Mouse (Mus musculus) adrenal gland, postnatal 4 days (tissue): ENCODE data around the gene Gabpb2. TPM values are rescaled to one million over a fixed set of nuclear protein-coding genes. Genes with fewer than 3 reads are reported as not detected.
"Not testable (repeated sequence)": the region's sequence is repeated elsewhere in the genome, so short reads cannot be mapped to it uniquely, and the experiment has no call there.

ENCODE experiments used
- DNase-seq, 2 experiments: peaks; one replicate each; pipeline ENCODE4 v3.0.0; 2021 to 2022; ENCODE audit warnings: low spot score in 2 of 2, mixed read lengths in 2 of 2
- total RNA-seq, 2 experiments: library from RNA; stranded (reverse); gene quantifications; 2 replicates each; pipeline ENCODE4 v1.2.3; 2021

Gene Gabpb2
- total RNA-seq, 2 experiments from 2014 or later, result 33.0 to 35.0 TPM

DNA sequence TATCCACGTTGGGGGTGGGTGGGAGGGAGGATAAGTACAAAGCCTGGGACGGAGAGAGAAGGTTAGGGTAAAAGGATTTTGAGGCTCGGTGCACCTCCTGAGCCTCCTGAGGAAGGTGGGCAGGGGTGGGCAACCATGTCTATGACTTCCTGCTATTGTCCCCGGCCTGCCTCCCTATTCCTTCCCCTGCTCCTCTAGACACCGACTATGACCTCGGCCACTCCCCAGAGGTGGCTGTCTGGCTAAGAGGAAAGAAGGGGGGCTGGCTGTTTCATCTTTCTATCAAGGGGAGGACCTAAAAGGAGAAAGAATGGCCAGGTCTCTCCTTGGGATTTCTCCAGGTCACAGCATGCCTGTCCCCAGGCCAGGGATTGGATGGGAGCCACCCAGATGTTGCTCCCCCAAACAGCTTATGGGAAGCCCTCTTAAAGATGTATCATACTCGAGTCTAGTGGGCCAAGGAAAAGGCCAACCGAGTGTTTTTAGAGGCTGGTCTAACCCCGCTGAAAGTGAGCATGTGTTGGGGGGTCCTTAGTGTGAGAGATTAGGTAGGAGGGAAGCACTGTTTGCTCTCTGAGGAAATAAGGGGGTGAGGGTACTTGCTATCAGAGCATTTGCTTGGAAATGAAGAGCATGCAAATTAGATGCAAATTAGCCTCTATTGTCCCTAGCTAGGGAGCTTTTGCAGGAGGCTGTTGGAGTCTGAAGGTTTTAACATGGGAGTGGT is 55.9 kb downstream of the Gabpb2 start:
- no peak for DNase-seq

DNA sequence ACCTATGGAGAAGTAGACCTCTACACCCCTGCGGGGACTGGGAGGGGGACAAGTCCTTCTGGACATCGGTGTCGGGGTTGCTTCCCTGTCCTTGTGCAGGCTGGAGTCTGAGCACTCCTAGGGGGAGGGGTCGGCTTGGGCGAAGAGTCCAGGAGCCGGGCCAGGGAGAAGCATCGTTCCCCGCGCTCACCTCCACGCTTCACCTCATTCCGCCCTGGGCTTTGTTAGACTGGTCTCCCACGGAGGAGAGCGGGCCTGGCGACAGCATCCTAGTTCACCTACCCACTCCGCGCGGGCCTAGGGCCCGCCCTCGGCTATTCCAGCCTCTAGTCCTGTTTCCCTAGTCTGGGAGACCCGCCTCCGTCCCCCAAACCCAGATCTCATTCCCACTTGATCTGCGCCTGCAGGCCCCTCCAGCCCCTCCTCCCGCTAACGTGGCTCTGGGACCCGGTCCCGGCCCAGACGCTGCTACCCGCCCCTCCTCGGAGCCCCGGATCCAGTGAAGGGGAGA is 56.6 kb downstream of the Gabpb2 start:
- no peak for DNase-seq

DNA sequence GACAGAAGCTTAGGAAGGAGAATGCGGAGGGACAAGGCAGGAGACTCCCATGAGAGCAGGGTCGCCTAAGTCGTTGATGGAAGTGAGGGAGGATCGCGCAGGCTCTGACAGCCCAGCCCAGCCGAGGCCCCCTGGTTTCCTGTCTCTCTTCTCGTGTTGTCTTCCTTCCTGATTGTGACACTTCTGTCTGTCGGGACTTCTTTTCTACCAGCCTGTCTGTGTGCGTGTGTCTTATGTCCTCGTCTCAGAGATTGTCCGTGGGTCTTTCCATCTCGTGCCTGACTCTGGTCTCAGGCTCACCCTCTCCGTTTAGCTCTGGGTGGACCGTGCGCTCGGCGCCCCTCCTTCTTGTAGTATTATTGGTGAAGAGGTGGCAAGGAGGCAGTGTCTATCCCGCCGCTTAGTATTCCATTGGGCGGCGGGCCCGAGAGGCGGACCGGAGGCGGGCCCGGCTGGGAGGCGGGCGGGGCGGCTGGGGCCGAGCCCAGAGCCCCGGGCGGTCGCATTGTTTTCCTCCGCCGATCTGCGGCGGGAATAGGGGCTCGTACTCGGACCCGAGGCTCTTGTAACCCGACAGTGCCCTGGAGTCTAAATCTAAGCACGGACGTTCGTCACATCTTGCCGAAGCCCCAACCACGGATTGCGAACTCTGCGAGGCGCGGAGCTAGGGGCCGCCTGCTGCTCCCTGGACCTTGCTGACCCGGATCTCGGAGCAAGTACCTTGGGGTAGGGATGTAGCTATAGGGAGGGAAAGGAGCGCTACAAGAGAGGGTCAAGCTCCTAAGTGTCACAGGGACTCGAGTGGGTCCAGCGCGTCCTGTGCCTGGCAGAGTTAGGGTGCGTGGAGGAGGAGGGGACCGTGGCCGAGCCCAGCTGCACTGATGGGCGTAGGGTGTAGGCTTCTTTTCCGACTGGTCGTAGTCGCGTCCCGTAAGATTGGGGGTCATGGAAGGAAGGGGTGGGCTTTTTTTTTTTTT is 57.4 kb downstream of the Gabpb2 start, which contains the start of gene Sema6c:
Gene Sema6c (plus strand): TSS at position 471 of the 977 bp plus-strand sequence.
- peak; percentile 64 to 74 for DNase-seq

DNA sequence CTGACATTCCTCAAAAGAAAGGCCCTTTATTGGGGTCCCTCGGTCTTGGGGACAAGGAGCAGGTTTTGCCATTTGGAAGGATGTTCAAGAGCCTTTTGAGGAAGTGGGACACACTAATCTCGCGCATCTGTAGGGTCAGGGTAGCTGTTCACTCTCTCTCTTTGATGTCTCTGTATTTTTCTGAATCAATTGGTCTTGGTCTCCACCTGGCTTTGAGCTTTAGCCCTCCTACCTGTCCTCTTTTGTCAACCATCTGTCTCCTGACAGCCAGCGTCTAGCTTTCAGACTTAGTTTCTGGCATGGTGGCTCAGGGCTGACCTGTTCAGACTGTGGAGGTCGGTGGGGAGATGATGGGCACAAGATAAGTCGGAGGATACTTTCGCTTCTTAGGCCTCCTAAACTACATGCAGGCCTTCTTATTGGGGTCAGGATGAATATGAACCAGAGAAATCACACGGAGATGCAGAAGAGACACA is 58.2 kb downstream of the Gabpb2 start:
- DNase-seq, result no peak

DNA sequence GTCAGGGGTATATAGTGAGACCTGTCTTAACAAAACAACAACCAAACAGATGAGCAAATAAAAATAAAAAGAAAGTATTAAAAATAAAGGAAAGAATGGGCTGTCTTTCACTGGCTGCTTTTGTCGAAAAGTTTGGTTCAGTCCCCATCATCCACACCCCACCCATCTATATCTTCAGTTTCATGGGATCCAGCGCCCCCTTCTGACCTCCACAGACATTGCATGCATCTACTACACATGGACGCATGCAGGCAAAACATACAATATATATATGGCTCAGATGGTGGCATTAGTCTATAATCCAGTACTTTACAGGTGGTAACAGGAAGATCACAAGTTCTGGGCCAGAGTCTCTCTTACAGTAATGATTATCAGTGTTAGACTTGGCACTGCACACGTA is 63.8 kb downstream of the Gabpb2 start:
- no peak for DNase-seq

DNA sequence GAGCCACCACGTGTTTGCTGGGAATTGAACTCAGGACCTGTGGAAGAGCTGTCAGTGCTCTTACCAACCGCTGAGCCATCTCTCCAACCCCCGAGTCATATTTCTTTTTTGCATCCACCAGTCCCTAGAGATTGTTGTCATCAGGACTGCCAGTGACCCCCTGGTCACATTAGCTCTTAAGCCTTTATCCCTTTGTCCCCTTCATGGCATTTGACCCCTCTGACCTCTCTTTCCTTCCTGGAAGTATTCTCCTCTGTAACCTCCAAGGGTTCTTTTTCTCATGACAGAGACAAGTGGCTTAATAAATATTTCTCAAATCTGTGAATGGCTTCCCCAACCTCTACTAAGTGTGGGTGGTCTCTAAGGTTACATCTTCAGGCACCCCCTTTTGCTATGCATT is 69.8 kb downstream of the Gabpb2 start:
- DNase-seq, result no peak

DNA sequence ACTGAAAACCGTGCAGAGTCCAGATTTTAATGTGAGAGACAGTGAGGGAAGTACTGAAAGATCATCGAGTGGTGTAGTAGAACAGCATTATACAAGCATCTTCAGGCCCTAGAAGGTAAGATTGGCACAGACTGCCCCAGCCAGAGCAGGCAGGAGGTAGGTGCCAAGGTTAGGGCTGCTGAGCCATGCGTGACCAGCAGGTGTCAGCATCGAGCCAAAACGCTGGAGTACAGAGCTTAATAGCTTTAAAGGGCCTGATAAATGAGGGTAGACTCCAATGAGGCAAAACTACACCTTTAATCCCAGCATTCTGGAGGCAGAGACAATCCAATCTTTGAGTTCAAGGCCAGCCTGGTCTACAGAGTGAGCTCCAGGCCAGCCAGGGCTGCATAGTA is 75.1 kb downstream of the Gabpb2 start:
- peak; percentile 59 to 65 for DNase-seq

DNA sequence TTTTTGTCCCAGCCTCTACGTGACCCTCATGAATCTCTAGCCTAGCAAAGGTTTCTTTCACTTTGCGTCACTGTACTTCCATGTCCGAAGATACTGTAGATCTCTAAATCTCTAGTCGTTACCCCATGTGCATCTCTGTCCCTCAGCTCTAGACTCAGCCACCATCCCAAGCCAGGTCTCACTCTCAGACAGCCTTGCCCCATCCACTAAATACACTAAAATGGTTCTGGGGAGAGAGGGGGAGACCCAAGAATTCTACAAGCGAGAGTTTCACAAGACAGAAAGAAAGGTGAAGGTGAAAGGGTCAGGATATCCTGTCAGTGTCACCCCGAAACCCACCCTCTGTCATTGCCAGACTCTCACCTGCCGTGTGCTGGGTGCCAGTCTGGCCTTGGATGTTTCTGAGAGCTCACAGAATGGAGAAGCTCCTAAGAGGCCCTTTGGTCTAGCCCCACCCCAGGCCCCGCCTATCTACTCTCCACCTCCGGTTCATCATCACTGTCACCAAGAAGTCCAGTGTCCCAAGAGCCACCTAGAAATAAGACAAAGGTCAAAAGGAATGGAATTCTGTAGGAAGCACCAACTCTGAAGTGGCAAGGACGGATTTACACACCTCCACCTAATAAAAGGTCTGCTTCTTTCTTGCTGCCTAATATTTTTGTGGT is 75.6 kb downstream of the Gabpb2 start, which contains the start of gene Tnfaip8l2:
Gene Tnfaip8l2 (minus strand): TSS at position 409 of the 665 bp plus-strand sequence.
- no peak for DNase-seq

DNA sequence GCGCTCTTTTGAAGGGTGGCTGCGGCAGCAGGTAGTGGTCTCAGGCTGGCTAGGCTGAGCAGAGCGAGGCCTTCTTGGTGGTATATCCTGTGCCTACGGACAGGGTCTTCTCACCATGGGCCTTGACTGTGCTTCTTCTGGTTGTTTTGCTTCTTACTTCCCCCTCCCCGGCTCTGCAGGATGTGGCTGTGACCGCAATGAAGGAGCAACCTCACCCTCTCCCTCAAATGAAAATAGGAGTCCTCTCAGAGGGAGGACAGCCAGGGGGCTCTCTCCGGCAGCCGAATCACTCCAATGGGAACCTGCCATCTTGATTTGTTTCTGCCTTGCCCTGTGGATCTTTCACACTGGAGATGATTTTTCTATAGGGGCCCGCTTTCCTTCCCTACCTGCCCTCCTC is 76.2 kb downstream of the Gabpb2 start:
- no peak for DNase-seq

DNA sequence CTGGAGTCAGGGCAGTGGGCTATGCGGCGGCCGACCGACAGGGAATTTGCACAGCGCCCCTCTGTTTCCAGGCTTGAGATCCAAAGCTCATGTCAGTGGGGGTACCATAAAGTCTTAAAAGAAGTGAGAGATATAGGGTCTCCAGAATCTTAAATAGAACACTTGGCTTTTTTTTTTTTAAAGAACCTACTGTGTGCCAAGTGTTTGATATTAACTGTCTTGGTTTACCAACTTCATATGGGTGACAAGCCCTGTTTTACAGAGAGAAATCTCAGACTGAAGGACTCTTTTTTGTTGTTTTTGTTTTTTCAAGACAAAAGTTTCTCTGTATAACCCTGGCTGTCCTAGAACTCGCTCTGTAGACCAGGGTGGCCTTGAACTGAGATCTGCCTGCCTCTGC is 76.9 kb downstream of the Gabpb2 start:
- DNase-seq, result no peak

DNA sequence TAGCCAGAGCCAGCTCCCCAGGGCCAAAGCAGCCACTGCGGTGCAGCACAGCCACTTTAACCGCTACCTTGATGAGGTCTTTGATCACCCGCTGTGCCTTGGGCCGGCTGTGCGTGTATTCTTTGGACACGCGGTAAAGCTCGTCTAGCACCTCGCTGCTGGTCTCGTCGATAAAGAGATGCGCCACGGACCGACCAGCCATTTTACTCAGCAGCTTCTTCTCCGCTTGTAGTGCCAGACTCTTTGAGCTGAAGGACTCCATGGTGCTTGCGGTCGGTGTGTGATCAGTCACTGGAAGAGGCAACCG is 77.5 kb downstream of the Gabpb2 start:
- no peak for DNase-seq

DNA sequence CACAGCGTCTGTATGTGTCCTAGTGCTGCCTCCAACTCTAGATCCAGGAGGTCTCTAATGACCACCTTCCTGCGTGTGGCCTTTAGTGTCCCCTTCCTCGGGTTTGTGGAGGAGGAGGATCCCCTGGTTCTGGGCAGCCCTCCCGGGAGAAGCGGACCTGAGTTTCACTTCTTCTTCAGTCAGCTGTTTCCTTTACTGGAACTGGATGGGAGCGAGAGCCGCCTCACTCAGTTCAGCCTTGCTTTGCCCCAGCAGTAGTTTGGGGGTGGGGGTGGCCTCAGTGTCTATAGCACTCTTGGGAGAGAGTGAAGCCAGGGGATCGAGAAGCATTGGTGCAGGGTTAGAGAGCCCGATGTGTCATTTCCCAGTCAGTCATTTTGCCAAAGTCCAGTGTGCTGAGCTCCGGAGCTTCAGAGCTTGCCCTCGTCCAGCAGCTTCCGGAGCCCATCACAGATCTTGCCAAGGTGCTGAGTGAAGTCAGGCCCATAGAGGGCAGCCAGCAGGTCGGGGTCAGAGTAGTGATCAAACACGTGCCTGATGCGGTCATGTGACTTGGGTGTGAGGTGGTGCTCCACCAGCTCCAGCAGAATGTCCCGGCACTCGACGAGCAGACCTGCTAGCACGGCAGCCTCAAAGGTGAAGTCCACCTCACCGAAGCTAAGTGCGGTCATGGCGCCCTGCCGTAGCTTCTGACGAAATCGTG is 78.0 kb downstream of the Gabpb2 start:
- DNase-seq, result no peak

DNA sequence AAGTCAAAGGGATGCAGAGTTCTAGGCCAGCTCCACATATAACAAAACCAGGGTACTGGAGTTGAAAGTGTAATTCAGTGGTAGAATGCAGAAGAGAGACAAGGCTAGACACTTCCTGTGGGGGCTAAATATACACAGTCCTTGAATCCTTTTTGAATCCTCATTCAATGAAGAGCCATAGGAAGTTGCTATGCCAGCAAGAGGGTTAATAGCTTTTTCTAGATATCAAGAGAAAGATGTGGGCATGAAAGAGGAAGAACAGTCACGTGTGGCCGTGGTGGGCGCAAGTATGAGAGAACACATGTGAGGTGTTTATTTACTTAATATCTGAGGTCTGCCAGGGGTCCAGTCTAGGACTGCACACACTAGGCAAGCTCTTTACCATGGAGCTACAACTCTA is 81.4 kb downstream of the Gabpb2 start:
- no peak for DNase-seq

DNA sequence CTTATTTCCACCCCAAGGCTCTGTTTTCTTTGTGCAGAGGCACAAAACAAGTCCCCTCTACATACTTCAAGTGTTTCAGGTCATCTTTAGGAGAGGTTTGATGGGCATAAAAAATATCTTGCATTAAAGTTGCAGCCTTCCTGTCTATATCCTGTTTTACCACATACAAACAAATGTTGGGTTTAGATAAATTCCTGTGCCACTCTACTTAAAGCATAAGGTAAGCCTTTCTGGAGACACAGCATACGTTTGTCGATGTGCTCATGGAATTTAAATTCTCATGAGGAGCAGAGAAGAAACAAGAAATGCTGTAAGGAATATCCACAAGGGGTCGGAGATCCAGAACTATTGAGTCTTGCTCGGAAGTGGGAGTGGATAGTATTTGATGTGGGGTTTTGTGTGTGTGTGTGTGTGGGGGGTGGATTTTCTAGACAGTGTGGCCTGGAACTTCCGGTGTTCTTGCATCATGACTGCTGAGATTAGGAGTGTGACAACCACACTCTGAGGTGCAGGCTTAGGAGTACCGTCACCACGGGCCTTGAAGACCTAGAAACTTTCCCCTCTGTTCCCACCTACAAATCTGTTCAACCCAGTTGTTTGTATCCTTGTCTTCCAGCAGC is 82.2 kb downstream of the Gabpb2 start:
- no peak for DNase-seq

DNA sequence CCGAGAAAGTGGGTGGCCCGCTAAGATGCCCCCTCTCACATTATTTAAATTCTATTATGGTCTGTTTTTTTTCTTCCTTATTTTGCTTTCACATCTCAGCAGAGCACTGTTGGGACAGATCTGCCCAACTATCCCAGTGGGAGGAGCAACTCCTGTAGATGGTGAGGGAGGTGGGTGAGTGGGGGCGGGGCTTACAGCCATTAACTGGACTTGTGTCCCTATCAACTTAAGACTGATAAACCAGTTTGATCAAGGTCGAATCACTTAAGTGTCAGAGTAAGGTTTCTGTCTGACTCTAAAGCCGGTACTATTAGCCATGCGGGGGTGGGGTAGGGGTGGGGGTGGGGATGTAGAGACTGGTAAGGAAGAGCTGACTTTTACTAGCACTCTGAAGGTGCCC is 82.7 kb downstream of the Gabpb2 start:
- DNase-seq, result no peak

DNA sequence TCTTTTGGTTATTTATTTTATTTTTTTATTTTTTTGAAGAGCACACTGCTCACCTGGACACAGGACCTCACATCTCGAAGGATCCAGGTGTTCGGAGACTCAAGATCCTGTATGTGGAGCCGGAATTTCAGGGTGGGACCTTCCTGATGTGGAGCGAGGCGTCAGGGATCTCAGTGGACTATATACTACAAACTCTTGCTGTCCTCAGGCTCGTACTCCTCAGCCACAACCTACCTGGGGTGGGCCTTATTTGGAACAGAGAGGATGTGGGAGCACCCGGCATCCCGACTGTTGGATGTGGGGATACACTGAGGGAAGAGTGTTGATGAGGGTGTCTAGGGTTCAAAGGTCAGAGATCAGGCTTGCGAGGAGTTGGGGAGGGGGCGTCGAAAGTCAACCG is 83.6 kb downstream of the Gabpb2 start:
- DNase-seq, result not testable (repeated sequence)

DNA sequence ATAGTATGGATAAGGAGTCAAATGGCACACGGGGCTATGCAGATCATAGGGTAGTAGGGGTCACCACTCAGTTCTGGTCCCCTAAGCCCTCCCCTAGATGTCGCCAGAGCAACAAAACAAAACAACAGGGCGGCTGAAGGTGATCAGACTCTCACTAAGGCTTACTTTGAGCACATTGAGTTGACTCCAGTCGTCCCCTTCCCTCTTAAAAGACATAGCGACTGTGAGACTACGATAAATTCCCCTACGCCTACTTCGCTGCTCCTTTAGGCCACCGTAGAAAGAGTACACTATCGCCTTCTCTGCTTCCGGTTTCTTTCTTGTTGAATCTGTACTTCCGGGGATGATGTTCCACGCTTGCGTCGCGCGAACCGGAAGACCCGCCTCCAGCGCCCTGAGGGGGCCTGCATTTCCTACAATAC is 84.0 kb downstream of the Gabpb2 start, which contains the start of the genes Scnm1 and Lysmd1:
Gene Scnm1 (minus strand): TSS at position 332 of the 422 bp plus-strand sequence.
Gene Lysmd1 (plus strand): TSS at position 409 of the 422 bp plus-strand sequence.
- peak; percentile 37 to 78 for DNase-seq

DNA sequence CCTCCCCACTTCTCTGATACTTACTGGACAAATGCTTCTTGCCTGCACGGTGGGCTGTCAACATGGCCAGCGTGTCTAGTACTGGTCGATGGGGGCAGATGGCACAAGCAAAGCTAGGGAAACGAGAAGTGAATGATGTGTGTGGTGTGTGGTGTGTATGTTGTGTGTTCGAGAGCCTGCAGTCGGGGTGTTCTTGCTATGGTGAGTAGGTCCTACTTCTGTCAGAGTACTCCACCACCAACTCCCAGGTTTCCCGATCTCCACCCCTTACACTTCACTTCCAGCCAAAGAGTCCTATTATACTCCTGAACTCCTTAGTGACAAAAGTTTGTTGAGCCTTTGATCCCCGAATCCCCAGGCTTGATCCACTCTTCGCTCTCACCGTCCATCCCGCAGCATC is 84.5 kb downstream of the Gabpb2 start:
- DNase-seq, result no peak

DNA sequence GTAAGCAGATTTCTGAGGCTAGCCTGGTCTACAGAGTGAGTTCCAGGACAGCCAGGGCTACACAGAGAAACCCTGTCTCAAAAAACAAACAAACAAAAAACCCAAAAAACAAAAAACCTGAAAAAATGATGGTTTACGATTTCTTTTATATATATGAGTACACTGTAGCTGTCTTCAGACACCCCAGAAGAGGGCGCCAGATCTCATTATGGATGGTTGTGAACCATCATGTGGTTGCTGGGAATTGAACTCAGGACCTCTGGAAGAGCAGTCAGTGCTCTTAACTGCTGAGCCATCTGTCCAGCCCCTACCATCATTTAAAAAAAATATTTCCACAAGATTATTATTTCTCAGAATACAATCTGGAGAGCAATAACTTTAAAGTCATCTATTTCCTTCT is 85.3 kb downstream of the Gabpb2 start:
- not testable (repeated sequence) for DNase-seq
